Mouse (Mus musculus): ENCODE measurements around the gene Mmel1.

Mmel1 gene

GRCm38 (mm10) chr4:154864961-154865760 lies 4.2 kb upstream of the Mmel1 start:
- DNase-seq: no peak

DNA sequence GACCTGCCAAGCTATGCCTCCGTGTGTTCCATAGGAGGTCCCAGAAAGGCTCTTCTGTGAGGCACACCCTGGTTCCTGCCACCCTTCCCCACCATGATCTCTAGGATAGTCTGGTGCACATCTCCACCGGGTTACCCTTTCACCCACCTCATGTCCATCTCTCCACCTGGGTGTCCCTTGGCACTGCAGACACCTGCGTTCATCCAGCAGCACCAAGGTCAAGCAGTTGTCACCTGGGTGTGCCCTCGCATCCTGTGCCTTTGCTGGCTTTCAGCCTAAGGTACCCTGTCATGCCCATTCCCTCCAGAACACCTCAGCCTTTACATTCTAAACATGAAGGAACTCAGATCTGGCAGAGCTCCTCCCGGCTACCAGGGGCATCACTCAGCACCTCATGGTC lies 3.0 kb upstream of the Mmel1 start:
- DNase-seq: no peak

DNA sequence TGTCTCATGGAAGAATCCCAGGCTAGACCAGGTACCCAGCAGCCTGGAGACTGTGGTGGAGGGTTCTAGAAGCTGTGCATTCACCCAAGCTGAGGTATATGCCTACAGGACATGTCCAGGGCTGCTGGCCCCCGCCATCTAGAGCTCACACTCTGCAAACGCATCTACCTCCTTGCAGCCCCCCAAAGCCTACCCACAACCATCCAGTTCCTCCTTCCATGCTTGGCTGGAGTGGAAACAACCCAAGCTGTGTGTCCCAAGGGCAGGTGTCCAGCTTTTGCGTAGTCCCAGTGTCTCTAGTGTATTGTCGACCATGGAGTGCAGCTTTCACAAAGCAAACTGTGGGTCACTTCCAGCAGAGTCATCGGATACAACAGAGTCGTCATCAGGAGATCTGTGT lies 2.1 kb upstream of the Mmel1 start:
- DNase-seq: no peak

DNA sequence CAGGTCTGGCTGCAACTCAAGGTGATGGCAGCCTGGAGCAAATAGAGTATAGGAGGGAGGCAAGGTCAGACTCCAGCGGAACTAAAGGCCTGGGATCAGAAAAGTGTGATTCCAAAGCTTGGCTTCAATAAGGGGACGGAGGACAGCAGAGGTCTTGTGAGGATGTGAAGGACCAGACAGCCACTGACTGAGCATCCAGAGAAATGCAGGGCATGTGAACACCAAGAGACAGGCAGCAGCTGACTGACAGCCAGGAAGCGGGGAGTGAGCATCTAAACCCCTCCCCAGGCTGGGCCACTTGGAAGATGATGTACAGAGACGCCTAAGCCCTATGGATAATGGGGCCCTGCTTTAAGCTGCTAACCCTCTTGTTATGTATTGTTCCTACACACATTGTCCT lies 1.3 kb downstream of the Mmel1 start:
- no peak for DNase-seq

DNA sequence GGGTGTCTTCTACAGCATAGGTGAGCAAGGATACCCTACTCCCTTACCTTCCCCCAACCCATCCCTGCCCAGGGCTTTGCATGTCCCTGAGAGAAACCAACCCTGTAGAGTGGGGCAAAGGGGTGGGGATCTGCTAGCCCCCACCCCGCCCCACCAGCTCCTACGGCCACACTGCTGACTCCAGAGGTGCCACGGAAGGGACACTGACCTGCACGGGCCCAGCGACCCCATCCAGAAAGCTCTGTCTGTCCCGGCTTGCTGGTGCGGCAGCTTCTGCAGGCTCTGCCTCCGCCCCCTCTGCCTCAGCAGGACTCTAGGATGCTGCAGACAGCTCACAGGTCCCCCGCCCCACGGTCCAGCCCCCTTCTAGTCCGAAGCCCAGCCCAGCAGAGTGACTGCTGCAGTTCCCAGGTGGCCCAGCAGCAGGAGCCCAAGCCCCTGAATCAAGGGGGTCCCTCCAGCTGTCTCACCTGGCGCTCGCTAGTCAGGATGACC lies 2.4 kb downstream of the Mmel1 start:
- DNase-seq: no peak

- DNase-seq: no peak
Measured at GRCm38 (mm10) chr4:154873186-154873585, 3.8 kb downstream of the Mmel1 start.

DNA sequence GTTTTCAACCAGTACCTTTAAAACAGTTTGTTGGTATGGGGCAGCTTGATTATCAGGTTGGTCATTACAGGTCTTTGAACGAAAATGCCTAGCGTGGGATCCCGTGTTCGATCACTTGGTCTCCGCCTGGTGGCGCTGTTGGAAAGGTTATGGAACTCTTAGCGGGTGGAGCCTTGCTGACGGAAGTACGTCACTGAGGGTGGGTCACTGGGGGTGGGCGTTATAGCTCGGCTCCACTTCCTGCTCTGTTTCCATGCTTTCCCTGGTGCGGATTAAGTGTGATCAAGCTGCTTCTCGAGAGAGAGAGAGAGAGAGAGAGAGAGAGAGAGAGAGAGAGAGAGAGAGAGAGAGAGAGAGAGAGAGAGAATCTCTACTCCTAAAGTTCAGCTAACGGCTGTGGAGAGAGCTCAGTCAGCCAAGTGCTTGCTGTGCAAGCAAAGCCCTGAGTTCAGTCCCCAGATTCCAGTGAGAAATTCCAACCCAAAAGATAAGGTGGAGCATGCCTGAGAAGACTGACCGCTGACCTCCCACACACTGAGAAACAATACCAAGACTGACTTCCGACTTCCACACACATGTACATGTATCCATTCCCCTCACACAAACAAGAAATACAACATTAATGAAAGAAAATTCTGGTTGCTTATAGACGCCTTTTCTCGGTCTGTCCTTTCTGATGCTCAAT lies 8.6 kb downstream of the Mmel1 start:
- DNase-seq: peak; percentile 90 to 93

DNA sequence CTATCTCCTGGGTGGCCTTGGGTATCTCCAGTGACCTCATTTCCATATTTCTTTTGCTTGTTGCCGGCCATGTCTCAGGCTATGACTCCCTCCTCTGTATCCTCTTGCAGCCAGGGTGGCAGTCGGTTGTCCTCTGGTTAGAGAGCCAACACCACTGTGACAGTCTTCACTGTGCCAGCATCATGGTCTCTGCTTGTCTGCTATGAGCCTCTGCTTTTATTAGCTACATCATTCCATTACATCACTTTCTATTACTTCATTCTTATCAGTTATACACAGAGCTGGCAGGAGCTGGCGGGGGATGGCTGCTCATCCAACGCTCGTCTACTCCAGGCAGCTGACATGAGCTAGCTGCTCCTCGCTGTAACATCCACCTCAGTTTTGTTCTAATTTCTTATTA lies 11.3 kb downstream of the Mmel1 start:
- DNase-seq: no peak

DNA sequence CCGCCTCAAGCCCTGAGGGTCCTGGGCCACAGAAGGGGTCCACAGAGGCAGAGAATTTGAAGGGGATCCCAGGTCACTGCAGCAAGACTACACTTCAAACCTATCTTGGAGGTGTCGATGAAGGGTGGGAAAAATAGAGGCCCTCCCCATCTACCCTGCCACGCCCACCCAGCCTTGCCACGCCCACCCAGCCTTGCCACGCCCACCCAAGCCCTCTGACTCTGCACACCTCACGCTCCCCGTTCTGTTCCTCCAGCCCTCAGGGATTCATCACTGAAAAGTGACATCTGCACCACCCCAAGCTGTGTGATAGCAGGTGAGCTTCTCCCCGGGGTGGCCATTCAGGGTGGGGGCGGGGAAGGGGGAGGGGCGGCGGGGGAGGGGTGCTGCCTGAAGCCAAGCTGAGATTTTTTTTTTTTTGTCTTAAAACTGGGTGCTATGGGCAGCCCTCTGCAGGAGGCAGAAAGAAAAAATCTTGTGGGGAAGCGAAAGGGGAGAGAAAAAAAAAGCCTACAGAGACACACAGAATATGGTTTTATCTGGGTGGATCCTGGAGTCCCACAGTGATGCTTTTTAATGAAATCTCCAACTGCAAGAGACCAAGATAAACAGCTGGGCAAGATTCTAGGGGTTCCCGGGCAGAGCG lies 12.8 kb downstream of the Mmel1 start:
- no peak for DNase-seq

- no peak for DNase-seq
Measured at GRCm38 (mm10) chr4:154885416-154885815, 16.0 kb downstream of the Mmel1 start.

GRCm38 (mm10) chr4:154886876-154887592 lies 17.6 kb downstream of the Mmel1 start:
- no peak for DNase-seq

- no peak for DNase-seq
Measured at GRCm38 (mm10) chr4:154887593-154888250, 18.3 kb downstream of the Mmel1 start.

- peak in 1 of 2 experiments; percentile 35 for DNase-seq
Measured at GRCm38 (mm10) chr4:154890887-154891286, 21.5 kb downstream of the Mmel1 start.

GRCm38 (mm10) chr4:154895549-154895948 lies 26.2 kb downstream of the Mmel1 start:
- no peak for DNase-seq

DNA sequence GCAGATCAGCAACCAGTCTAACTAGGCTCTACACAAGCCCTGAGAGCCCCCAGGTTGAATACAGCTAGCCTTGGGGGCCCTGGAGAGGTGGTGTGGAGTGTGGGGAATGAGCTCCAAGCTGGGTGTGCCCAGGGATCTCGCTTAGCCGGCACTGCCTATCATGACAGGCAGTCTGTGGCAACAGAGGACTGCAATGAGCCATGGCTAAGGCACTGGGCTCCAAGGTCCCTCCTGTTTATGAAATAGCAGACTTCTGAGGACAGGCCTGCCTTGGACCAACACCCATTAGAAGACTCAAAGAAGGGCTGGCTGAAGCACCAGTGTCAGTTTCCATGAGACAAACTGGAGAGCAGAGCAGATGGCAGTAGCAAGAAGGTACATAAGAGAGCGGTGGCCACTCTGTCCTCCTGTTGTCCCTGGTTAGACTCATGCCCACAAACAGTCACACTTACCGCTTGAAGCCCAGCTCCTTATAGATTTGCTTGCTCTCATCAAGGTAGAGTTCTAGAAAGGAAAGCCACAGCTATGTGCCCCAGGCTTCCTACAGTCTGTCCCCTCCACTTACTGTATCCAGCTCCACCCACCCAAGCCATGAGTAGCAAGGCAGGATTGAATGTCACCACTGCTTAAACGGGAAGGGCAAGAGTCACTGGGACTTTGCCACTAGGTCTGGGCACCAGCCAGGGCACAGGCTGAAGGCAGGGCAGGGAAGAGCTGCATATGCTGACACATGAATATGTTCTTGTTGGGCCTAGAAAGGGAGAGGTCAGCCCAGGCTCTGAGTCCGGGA lies 28.5 kb downstream of the Mmel1 start:
- no peak for DNase-seq

DNA sequence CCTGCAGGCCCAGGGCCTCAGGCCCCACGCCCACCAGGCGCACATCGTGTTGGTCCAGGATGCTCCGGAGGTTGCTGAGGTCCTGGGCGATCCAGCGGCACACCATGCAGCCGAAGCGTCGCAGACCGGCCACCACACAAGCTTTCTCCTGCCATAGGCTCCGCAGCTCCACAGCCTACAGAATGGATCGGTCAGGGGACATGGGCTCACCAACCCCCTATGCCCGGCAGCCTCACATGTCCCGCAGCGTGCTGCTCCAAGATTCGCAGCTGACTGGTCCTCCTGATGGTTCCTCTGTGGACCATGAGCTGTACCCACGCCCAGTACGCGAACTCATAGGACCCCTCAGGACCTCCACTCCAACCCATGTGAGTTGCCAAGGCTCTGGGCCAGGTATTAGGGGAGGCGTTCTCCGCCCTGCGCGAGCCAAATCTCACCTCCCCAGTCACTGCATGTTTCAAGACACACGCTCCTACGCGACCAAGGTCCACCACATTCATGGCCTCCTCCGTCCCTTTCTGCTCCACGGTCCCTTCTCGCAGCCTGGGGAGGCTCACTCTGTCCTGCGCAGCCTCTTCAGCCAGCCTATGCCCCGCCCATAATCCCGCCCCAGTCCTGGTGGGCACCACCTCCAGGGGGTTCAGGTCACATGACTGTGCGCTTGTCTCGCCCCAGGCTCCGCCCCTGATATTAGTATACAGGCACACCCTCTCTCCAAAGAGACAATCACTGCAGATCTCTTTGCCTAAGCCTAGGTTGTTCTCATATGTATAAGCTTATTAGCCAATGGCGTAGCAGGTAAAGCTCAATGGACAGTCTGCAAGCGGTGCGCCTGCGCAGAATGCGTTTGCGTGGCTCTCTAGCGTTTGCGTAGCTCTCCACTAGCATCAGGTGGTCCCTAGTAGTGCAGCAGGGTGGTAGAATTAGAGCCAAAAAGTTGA lies 29.4 kb downstream of the Mmel1 start, which contains the start of gene Fam213b:
Fam213b (minus strand) TSS at position 630 of the 941 bp plus-strand sequence.
- DNase-seq: peak; percentile 85 to 91

- DNase-seq: no peak
Measured at GRCm38 (mm10) chr4:154902371-154902770, 33.0 kb downstream of the Mmel1 start.

DNA sequence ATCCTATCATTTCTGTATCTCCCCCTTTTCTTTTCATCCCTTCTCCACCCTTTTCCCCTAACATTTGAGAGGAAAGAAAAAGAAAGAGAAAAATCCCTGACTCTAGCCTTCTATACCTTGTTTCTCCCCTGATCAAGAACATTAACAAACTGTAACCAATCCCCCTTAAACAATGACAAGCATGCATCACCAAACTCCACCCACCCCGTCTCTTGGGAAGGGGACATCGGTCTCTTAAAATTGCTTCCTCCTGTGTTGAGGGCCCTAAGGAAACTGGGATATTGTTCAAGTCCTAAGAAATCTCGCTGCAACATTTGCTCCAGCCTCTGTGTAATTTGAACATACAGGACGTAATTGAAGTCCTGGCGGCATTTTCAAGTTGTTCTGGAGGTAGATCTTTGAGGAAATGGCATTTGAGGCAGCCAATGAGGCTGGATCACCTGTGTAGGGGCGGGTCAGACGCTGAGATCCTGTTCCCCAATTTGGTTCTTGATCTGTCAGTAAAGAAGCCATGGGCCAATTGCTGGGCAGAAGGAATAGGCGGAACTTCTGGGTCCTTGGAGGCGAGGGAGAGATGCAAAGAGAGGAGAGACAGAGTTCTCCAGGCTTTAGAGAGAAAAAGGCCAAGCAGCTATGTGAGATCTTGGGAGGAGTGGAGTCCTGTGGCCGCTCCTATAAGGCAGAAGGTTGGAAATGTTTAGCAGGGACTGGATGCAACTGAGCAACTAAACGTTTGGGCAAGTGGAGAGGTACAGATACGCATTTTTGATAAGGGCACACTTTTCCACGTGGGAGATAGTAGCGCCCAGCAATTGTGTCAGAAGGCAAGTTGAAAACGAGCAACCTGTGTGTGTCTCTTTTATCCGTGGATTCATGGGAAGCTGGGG lies 35.0 kb downstream of the Mmel1 start:
- peak; percentile 89 to 92 for DNase-seq

- DNase-seq: peak; percentile 76 to 83
Measured at GRCm38 (mm10) chr4:154907833-154908232, 38.4 kb downstream of the Mmel1 start.
